Mouse (Mus musculus) kidney, embryonic 16.5 days (tissue): ENCODE results near the gene Bclaf1. TPM values are rescaled to one million over a fixed set of nuclear protein-coding genes. Genes with fewer than 3 reads are reported as not detected.

Source experiments
- microRNA-seq: library from miRNA; unstranded; fragments of <30 nt; microRNA quantifications from one replicate; pipeline ENCODE4, GENCODE M21; 2016
- polyA plus RNA-seq: library from polyadenylated mRNA; unstranded; fragments of >200 nt; fragmentation: Nextera tagmentation; extraction: Ambion mirVana; gene quantifications from 2 replicates; pipeline ENCODE4 v1.2.1, GENCODE M21; 2015

The Bclaf1 gene
- polyA plus RNA-seq, 1 experiment from 2014 or later, result 123 TPM

Small RNAs within 50 kb of the gene (microRNA-seq; reads per million reads assigned to microRNA genes)
- gene Mir6413, result not detected

Other genes starting within 250 kb of the Bclaf1 start
- gene Map7, start 164.0 kb upstream of the Bclaf1 start, polyA plus RNA-seq, result 32.3 and 33.9 TPM in 2 replicates
- gene Mtfr2, start 35.3 kb downstream of the Bclaf1 start, polyA plus RNA-seq, result 1.7 and 2.9 TPM in 2 replicates